Comparison of ENCODE assay signal across 9 mouse cellular contexts in the genomic region with DNA sequence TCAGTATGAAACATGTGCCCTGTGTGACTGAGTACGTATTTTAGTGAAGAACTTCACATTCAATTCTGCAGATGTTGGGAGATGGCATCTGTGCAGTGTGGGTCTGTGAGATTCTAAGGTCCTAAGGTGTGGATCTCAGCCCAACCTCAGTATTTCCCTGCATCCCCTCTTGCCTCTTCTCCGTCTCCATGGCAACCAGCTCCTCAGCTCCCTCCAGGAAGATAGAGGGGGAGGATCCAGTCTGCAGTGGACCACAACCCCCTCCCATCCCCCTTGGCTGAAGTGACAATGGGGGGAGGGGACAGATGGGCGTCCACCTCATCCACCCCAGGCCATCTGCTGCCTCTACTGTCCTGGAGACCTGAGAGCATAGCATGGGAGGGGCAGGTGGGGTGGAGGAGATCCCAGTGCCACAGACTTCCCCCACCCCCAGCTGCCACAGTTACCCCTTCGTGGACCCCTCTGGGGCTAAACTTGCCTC. TPM values are rescaled to one million over a fixed set of nuclear protein-coding genes. Genes with fewer than 3 reads are reported as not detected.
DNase-seq lines count a peak whose midpoint lies in the region; ATAC-seq and TF ChIP-seq lines count a peak whose summit lies in the region.
"Had no signal": no experiment of that assay in that cellular context is flagged by ENCODE, and none has a peak within 500 bp of the region (broad histone marks: within the 10 kb centered on the region; RNA-seq: fewer than 3 reads in every experiment).

No protein-coding gene starts in this region.

- DNase-seq in brain, adult 2 months (ENCODE audit: low read depth, low spot score), result peak; percentile 84
- DNase-seq in midbrain, postnatal 0 days (ENCODE audit: low spot score), result peak; percentile 83
- DNase-seq in heart, adult 9 months (ENCODE audit: low spot score in 2 of 2), result no peak
- no peak for DNase-seq in adrenal gland, postnatal 4 days (ENCODE audit: low spot score in 2 of 2)
- DNase-seq in kidney, adult 18-20 months, result no peak
- DNase-seq in liver, embryonic 11.5 days (ENCODE audit: low spot score), result no peak

- H3K27ac ChIP-seq in cortical plate, adult 2 months (ENCODE audit: insufficient read depth, low read length), result peak overlapping the region; percentile 82
- H3K27ac ChIP-seq in hindbrain, embryonic 13.5 days, result peak overlapping the region; percentile 98
- H3K27ac ChIP-seq in midbrain, postnatal 0 days (ENCODE audit: low read depth, low read length), result peak overlapping the region; percentile 93
- H3K27ac ChIP-seq in liver, embryonic 11.5 days (ENCODE audit: low read depth, low read length), result no peak overlapping the region

- H3K9ac ChIP-seq in hindbrain, embryonic 13.5 days, result peak overlapping the region; percentile 63
- 0 out of 2 replicates have a peak overlapping the region, but pooled peaks have one; percentile 15 for H3K9ac ChIP-seq in midbrain, postnatal 0 days (replicated peaks; ENCODE audit: low read length, poor library complexity, severe bottlenecking)
- H3K9ac ChIP-seq in liver, embryonic 11.5 days (ENCODE audit: low read depth, low read length), result no peak overlapping the region

- H3K27me3 ChIP-seq in hindbrain, embryonic 13.5 days, result no peaks in the 10 kb centered on the region
- no peaks in the 10 kb centered on the region for H3K27me3 ChIP-seq in midbrain, postnatal 0 days (ENCODE audit: insufficient read depth, low read length)
- H3K27me3 ChIP-seq in liver, embryonic 11.5 days (replicated peaks; ENCODE audit: control insufficient read depth, insufficient read depth, low read length), result peaks cover 61% of the 10 kb centered on the region

- H3K36me3 ChIP-seq in hindbrain, embryonic 13.5 days, result no peaks in the 10 kb centered on the region
- H3K36me3 ChIP-seq in midbrain, postnatal 0 days (ENCODE audit: insufficient read depth, low read length), result no peaks in the 10 kb centered on the region
- H3K36me3 ChIP-seq in liver, embryonic 11.5 days (ENCODE audit: control insufficient read depth, insufficient read depth, low read length), result no peaks in the 10 kb centered on the region

- peak overlapping the region; percentile 59 for H3K4me2 ChIP-seq in hindbrain, embryonic 13.5 days
- peak overlapping the region; percentile 49 for H3K4me2 ChIP-seq in midbrain, postnatal 0 days (ENCODE audit: low read depth, low read length, poor library complexity, severe bottlenecking)
- H3K4me2 ChIP-seq in liver, embryonic 11.5 days, result no peak overlapping the region

- TF ChIP-seq POLR2A in cortical plate, adult 2 months (IDR thresholded peaks at IDR 0.05; ENCODE audit: extremely low read depth, insufficient read depth, low read length), result no peak

- no peak for TF ChIP-seq CTCF in cortical plate, adult 2 months (IDR thresholded peaks at IDR 0.05; ENCODE audit: extremely low read depth, insufficient read depth, low read length)
- TF ChIP-seq CTCF in midbrain, postnatal 0 days (IDR thresholded peaks at IDR 0.05), result no peak

- no peak overlapping the region for H3K4me3 ChIP-seq in cortical plate, adult 2 months (ENCODE audit: insufficient read depth, low read length)
- H3K4me3 ChIP-seq in hindbrain, embryonic 13.5 days, result peak overlapping the region; percentile 95; the same call in 1 of the 2 replicates
- 0 out of 2 replicates have a peak overlapping the region, but pooled peaks have one; percentile 13 for H3K4me3 ChIP-seq in midbrain, postnatal 0 days (ENCODE audit: low read depth, low read length)
- no peak overlapping the region for H3K4me3 ChIP-seq in liver, embryonic 11.5 days (ENCODE audit: low read depth, low read length)

- peaks cover 13% of the 10 kb centered on the region for H3K4me1 ChIP-seq in cortical plate, adult 2 months (ENCODE audit: control insufficient read depth, insufficient read depth, low read length)
- peaks cover 63% of the 10 kb centered on the region for H3K4me1 ChIP-seq in hindbrain, embryonic 13.5 days (replicated peaks)
- H3K4me1 ChIP-seq in midbrain, postnatal 0 days (ENCODE audit: insufficient read depth, low read length), result peaks cover 27% of the 10 kb centered on the region
- peaks cover 3% of the 10 kb centered on the region; the same call in 1 of the 2 replicates for H3K4me1 ChIP-seq in liver, embryonic 11.5 days (replicated peaks; ENCODE audit: control insufficient read depth, insufficient read depth, low read length)

- WGBS in hindbrain, embryonic 13.5 days, result 7% methylated on average over 4 of the region's 4 CpGs
- WGBS in midbrain, postnatal 0 days, result 8% methylated on average over 4 of the region's 4 CpGs
- 37% methylated on average over 4 of the region's 4 CpGs for WGBS in liver, embryonic 11.5 days

- no peaks in the 10 kb centered on the region for H3K9me3 ChIP-seq in hindbrain, embryonic 13.5 days
- H3K9me3 ChIP-seq in midbrain, postnatal 0 days (ENCODE audit: low read length), result no peaks in the 10 kb centered on the region
- no peaks in the 10 kb centered on the region for H3K9me3 ChIP-seq in liver, embryonic 11.5 days (ENCODE audit: control insufficient read depth, low read length)

- peak; percentile 7 for ATAC-seq in hindbrain, embryonic 13.5 days (ENCODE audit: low FRiP score)
- ATAC-seq in midbrain, postnatal 0 days (ENCODE audit: low FRiP score), result 0 out of 2 replicates have a peak, but pooled peaks have one; percentile 5
- ATAC-seq in liver, embryonic 11.5 days (replicated peaks; ENCODE audit: low FRiP score), result no peak
- ATAC-seq: intestine, embryonic 16.5 days had no signal

RNA-seq across cellular contexts. Expression of a gene that starts 1.9 kb away (rescaled TPM):
- 22.3 and 23.3 TPM in 2 replicates for polyA plus RNA-seq in cortical plate, adult 2 months (2012; rRNA removed)
- polyA plus RNA-seq in hindbrain, embryonic 13.5 days (2015; fragmentation: Nextera tagmentation; extraction: Ambion mirVana), result 14.9 and 15.8 TPM in 2 replicates
- 20.9 and 26.5 TPM in 2 replicates for total RNA-seq in midbrain, postnatal 0 days (2014; rRNA removed)
- 8.7 and 10.1 TPM in 2 replicates for polyA plus RNA-seq in midbrain, postnatal 0 days (2015; fragmentation: Nextera tagmentation; extraction: Ambion mirVana)
- 1 to 10 TPM; 7.8 to 8.2 TPM for total RNA-seq in adrenal gland, postnatal 4 days (2021)
- polyA plus RNA-seq in liver, embryonic 11.5 days (2014; fragmentation: Nextera tagmentation; extraction: Ambion mirVana), result 0.22 and 0.41 TPM in 2 replicates

RNA-seq across cellular contexts. Expression of a gene that starts 13.5 kb away (rescaled TPM):
- 14.7 and 15.8 TPM in 2 replicates for polyA plus RNA-seq in cortical plate, adult 2 months (2012; rRNA removed)
- 23.5 and 23.6 TPM in 2 replicates for polyA plus RNA-seq in hindbrain, embryonic 13.5 days (2015; fragmentation: Nextera tagmentation; extraction: Ambion mirVana)
- 21.3 and 25.5 TPM in 2 replicates for total RNA-seq in midbrain, postnatal 0 days (2014; rRNA removed)
- 29.5 and 35.2 TPM in 2 replicates for polyA plus RNA-seq in midbrain, postnatal 0 days (2015; fragmentation: Nextera tagmentation; extraction: Ambion mirVana)
- total RNA-seq in adrenal gland, postnatal 4 days (2021), result 10 to 100 TPM; 16.5 to 19.2 TPM
- 20.8 and 21.1 TPM in 2 replicates for polyA plus RNA-seq in liver, embryonic 11.5 days (2014; fragmentation: Nextera tagmentation; extraction: Ambion mirVana)

RNA-seq across cellular contexts. Expression of a gene that starts 52.6 kb away (rescaled TPM):
- 15.7 and 16.0 TPM in 2 replicates for polyA plus RNA-seq in cortical plate, adult 2 months (2012; rRNA removed)
- polyA plus RNA-seq in hindbrain, embryonic 13.5 days (2015; fragmentation: Nextera tagmentation; extraction: Ambion mirVana), result 13.7 TPM in 2 replicates
- total RNA-seq in midbrain, postnatal 0 days (2014; rRNA removed), result 17.3 and 18.2 TPM in 2 replicates
- polyA plus RNA-seq in midbrain, postnatal 0 days (2015; fragmentation: Nextera tagmentation; extraction: Ambion mirVana), result 26.8 and 27.1 TPM in 2 replicates
- 10 to 100 TPM in 1 of 2 experiments, 1 to 10 TPM in 1; 7.2 to 12.0 TPM for total RNA-seq in adrenal gland, postnatal 4 days (2021)
- polyA plus RNA-seq in liver, embryonic 11.5 days (2014; fragmentation: Nextera tagmentation; extraction: Ambion mirVana), result 7.9 TPM in 2 replicates

Comparison
In these comparisons a context has a peak if more than half of its experiments do, and no peak if none do; other contexts are left out.
1. DNase-seq: peak in brain, adult 2 months (single experiment) and midbrain, postnatal 0 days (single experiment); none in heart, adult 9 months (0 of 2), adrenal gland, postnatal 4 days (0 of 2), kidney, adult 18-20 months (single experiment) and liver, embryonic 11.5 days (single experiment).
2. H3K4me3 ChIP-seq: peak in hindbrain, embryonic 13.5 days (single experiment) and midbrain, postnatal 0 days (single experiment); none in cortical plate, adult 2 months (single experiment) and liver, embryonic 11.5 days (single experiment).